ENCODE assay signal across 11 mouse cellular contexts in the genomic region with DNA sequence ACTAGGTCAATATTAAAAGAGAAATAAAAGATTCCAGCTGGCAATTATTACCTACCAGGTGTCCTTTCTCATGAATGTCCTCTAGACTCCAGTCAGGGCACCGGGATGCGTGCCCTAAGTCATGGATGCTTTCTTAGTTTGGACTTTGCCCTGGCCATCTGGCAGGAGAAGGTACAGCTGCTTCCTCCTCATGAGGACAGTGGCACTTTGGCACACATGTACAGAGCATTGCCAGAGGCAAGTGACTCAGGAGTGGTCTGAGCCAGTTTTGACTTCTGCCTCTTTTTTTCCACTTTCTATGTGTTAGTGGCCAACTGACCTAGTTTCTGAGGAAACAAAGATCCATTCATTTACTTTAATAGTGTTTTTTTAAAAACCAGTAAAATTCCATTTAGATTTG.
A peak's percentile ranks its signal among the peaks of the same experiment; 100 is the strongest.
DNase-seq lines count a peak whose midpoint lies in the region; ATAC-seq and TF ChIP-seq lines count a peak whose summit lies in the region.
"Had no signal": no experiment of that assay in that cellular context is flagged by ENCODE, and none has a peak within 500 bp of the region (broad histone marks: within the 10 kb centered on the region; RNA-seq: fewer than 3 reads in every experiment).

No protein-coding gene starts in this region.

- H3K27ac ChIP-seq in heart, adult 2 months: peak overlapping the region; percentile 31
- no peak overlapping the region for H3K27ac ChIP-seq in heart, embryonic 11.5 days (ENCODE audit: low read depth, low read length)
- no peak overlapping the region for H3K27ac ChIP-seq in gastrocnemius, adult 2 months
- H3K27ac ChIP-seq in kidney, embryonic 16.5 days (ENCODE audit: low read length): no peak overlapping the region
- no peak overlapping the region for H3K27ac ChIP-seq in hindbrain, embryonic 11.5 days (ENCODE audit: low read depth, low read length)
- H3K27ac ChIP-seq: embryonic facial prominence, embryonic 13.5 days had no signal

- no peaks in the 10 kb centered on the region for H3K4me1 ChIP-seq in heart, adult 2 months (ENCODE audit: control insufficient read depth, insufficient read depth, low read length)
- no peaks in the 10 kb centered on the region for H3K4me1 ChIP-seq in heart, embryonic 11.5 days (ENCODE audit: control insufficient read depth, insufficient read depth, low read length)
- peaks cover 4% of the 10 kb centered on the region; the same call in 1 of the 2 replicates for H3K4me1 ChIP-seq in kidney, embryonic 16.5 days (ENCODE audit: insufficient read depth, low read length)
- no peaks in the 10 kb centered on the region for H3K4me1 ChIP-seq in hindbrain, embryonic 11.5 days (replicated peaks; ENCODE audit: control insufficient read depth, insufficient read depth, low read length)
- H3K4me1 ChIP-seq: embryonic facial prominence, embryonic 13.5 days had no signal

- no peak for TF ChIP-seq EP300 in heart, adult 2 months (IDR thresholded peaks at IDR 0.05; ENCODE audit: insufficient read depth, low read depth, low read length)

- 56% methylated on average over 2 of the region's 2 CpGs for WGBS in heart, adult 2 months
- WGBS in heart, embryonic 11.5 days (ENCODE audit: insufficient replicate concordance): 95% methylated on average over 2 of the region's 2 CpGs
- 48% methylated on average over 2 of the region's 2 CpGs for WGBS in kidney, embryonic 16.5 days
- 91% methylated on average over 2 of the region's 2 CpGs for WGBS in hindbrain, embryonic 11.5 days

- no peaks in the 10 kb centered on the region for H3K79me2 ChIP-seq in heart, adult 2 months (replicated peaks; ENCODE audit: control insufficient read depth, insufficient read depth, low read length)

- DNase-seq in heart, adult 2 months: peak; percentile 37 to 45
- peak; percentile 35 for DNase-seq in NIH3T3 (ENCODE audit: low read depth)
- peak; percentile 42 for DNase-seq in gastrocnemius, adult 2 months
- DNase-seq in right cerebral cortex, postnatal 10 days (ENCODE audit: low spot score in 2 of 2): no peak
- DNase-seq in hindbrain, embryonic 11.5 days (ENCODE audit: low spot score): no peak
- DNase-seq: lung, embryonic 14.5 days had no signal

- no peak for ATAC-seq in heart, embryonic 11.5 days (replicated peaks; ENCODE audit: insufficient number of reproducible peaks, low FRiP score, low TSS enrichment)
- peak; percentile 51; the same call in 1 of the 2 replicates for ATAC-seq in kidney, embryonic 16.5 days (ENCODE audit: low FRiP score, low TSS enrichment)
- no peak for ATAC-seq in hindbrain, embryonic 11.5 days (ENCODE audit: low FRiP score)
- ATAC-seq in inflammation-experienced regulatory T-cells, adult 6 months: no peak
- ATAC-seq: CD4-positive, CD25-positive, alpha-beta regulatory T cell, adult 4 months had no signal

- H3K27me3 ChIP-seq in heart, adult 2 months (ENCODE audit: control insufficient read depth, insufficient read depth, low read length): no peaks in the 10 kb centered on the region
- H3K27me3 ChIP-seq in heart, embryonic 11.5 days (ENCODE audit: control insufficient read depth, insufficient read depth, low read length): no peaks in the 10 kb centered on the region
- no peaks in the 10 kb centered on the region for H3K27me3 ChIP-seq in kidney, embryonic 16.5 days (ENCODE audit: insufficient read depth, low read length)
- no peaks in the 10 kb centered on the region for H3K27me3 ChIP-seq in hindbrain, embryonic 11.5 days (ENCODE audit: control insufficient read depth, insufficient read depth, low read length)
- H3K27me3 ChIP-seq: embryonic facial prominence, embryonic 13.5 days had no signal

- no peak overlapping the region for H3K4me3 ChIP-seq in heart, adult 2 months
- no peak overlapping the region for H3K4me3 ChIP-seq in heart, embryonic 11.5 days (ENCODE audit: low read depth, low read length)
- no peak overlapping the region for H3K4me3 ChIP-seq in gastrocnemius, adult 2 months
- H3K4me3 ChIP-seq in kidney, embryonic 16.5 days (ENCODE audit: low read length): no peak overlapping the region
- no peak overlapping the region for H3K4me3 ChIP-seq in hindbrain, embryonic 11.5 days (ENCODE audit: low read depth, low read length)
- H3K4me3 ChIP-seq: embryonic facial prominence, embryonic 13.5 days had no signal

- no peak overlapping the region for H3K9ac ChIP-seq in heart, adult 2 months (ENCODE audit: low read depth, low read length)
- H3K9ac ChIP-seq in heart, embryonic 11.5 days (ENCODE audit: low read depth, low read length): no peak overlapping the region
- H3K9ac ChIP-seq in kidney, embryonic 16.5 days (replicated peaks; ENCODE audit: low read length): no peak overlapping the region
- no peak overlapping the region for H3K9ac ChIP-seq in hindbrain, embryonic 11.5 days (ENCODE audit: low read depth, low read length)
- H3K9ac ChIP-seq: embryonic facial prominence, embryonic 13.5 days; lung, embryonic 14.5 days had no signal

- H3K9me3 ChIP-seq in heart, embryonic 11.5 days (replicated peaks; ENCODE audit: control insufficient read depth, low read length): no peaks in the 10 kb centered on the region
- H3K9me3 ChIP-seq in kidney, embryonic 16.5 days (ENCODE audit: low read length): peaks cover 3% of the 10 kb centered on the region; the same call in 1 of the 2 replicates
- H3K9me3 ChIP-seq in hindbrain, embryonic 11.5 days (ENCODE audit: control insufficient read depth, low read length): no peaks in the 10 kb centered on the region
- H3K9me3 ChIP-seq: embryonic facial prominence, embryonic 13.5 days had no signal

- intact Hi-C loops in heart, adult 2 months (cut with DNase I): no loop called here
- intact Hi-C loops in gastrocnemius, adult 2 months (cut with DNase I): no loop called here

- no peak for TF ChIP-seq POLR2A in heart, adult 2 months (IDR thresholded peaks at IDR 0.05; ENCODE audit: insufficient read depth, low read depth, low read length)

- H3K36me3 ChIP-seq in heart, adult 2 months (ENCODE audit: control insufficient read depth, insufficient read depth, low read length): no peaks in the 10 kb centered on the region
- H3K36me3 ChIP-seq in heart, embryonic 11.5 days (ENCODE audit: control insufficient read depth, insufficient read depth, low read length): no peaks in the 10 kb centered on the region
- H3K36me3 ChIP-seq in kidney, embryonic 16.5 days (ENCODE audit: insufficient read depth, low read length): no peaks in the 10 kb centered on the region
- H3K36me3 ChIP-seq in hindbrain, embryonic 11.5 days (ENCODE audit: control insufficient read depth, insufficient read depth, low read length): no peaks in the 10 kb centered on the region
- H3K36me3 ChIP-seq: embryonic facial prominence, embryonic 13.5 days had no signal

- H3K4me2 ChIP-seq in heart, embryonic 11.5 days: no peak overlapping the region
- no peak overlapping the region for H3K4me2 ChIP-seq in kidney, embryonic 16.5 days (replicated peaks; ENCODE audit: low read depth, low read length)
- no peak overlapping the region for H3K4me2 ChIP-seq in hindbrain, embryonic 11.5 days (replicated peaks; ENCODE audit: low read depth, low read length)
- H3K4me2 ChIP-seq: embryonic facial prominence, embryonic 13.5 days; lung, embryonic 14.5 days had no signal

- no peak for TF ChIP-seq CTCF in heart, adult 2 months (IDR thresholded peaks at IDR 0.05)
- no peak for TF ChIP-seq CTCF in gastrocnemius, adult 2 months (IDR thresholded peaks at IDR 0.05)

Comparison
In these comparisons a context has a peak if more than half of its experiments do, and no peak if none do; other contexts are left out.
1. DNase-seq: peak in heart, adult 2 months (2 of 2), NIH3T3 (single experiment) and gastrocnemius, adult 2 months (single experiment); none in right cerebral cortex, postnatal 10 days (0 of 2) and hindbrain, embryonic 11.5 days (single experiment).